Mouse (Mus musculus) midbrain, postnatal 0 days (tissue): ENCODE results near the gene Zfp846. TPM values are rescaled to one million over a fixed set of nuclear protein-coding genes. Genes with fewer than 3 reads are reported as not detected.
"Not testable (repeated sequence)": the region's sequence is repeated elsewhere in the genome, so short reads cannot be mapped to it uniquely, and the experiment has no call there.

Experiments
- ATAC-seq: fragments of 200-750 bp; cut with Nextera tagmentation; 2 replicates; pipeline ENCODE4 v1.8.0; 2017; ENCODE audit warnings: moderate number of reproducible peaks, mild to moderate bottlenecking, moderate TSS enrichment, moderate library complexity; ENCODE audit not compliant: low FRiP score
- DNase-seq: peaks from one replicate; pipeline ENCODE4 v3.0.0-alpha.2; 2015; ENCODE audit warnings: low spot score
- H3K27ac ChIP-seq: fragments of 300-500 bp; sonication (generic); 2 replicates; pipeline ENCODE4 v1.5.1; 2014; ENCODE audit warnings: low read depth, mild to moderate bottlenecking, low read length, mixed read lengths
- H3K27me3 ChIP-seq: fragments of 300-500 bp; sonication (generic); 2 replicates; pipeline ENCODE4 v1.6.1; 2014; ENCODE audit warnings: low read length, control low read depth, mixed read lengths; ENCODE audit not compliant: insufficient read depth
- H3K36me3 ChIP-seq: fragments of 300-500 bp; sonication (generic); 2 replicates; pipeline ENCODE4 v1.6.1; 2014; ENCODE audit warnings: low read length, control low read depth, mixed read lengths; ENCODE audit not compliant: insufficient read depth
- H3K4me1 ChIP-seq: fragments of 300-500 bp; sonication (generic); 2 replicates; pipeline ENCODE4 v1.6.1; 2014; ENCODE audit warnings: mild to moderate bottlenecking, control low read depth, antibody characterized with exemption, low read length, mixed read lengths; ENCODE audit not compliant: insufficient read depth
- H3K4me2 ChIP-seq: fragments of 300-500 bp; sonication (generic); 2 replicates; pipeline ENCODE4 v1.6.1; 2014; ENCODE audit warnings: low read depth, mild to moderate bottlenecking, low read length, mixed read lengths; ENCODE audit not compliant: poor library complexity, severe bottlenecking
- H3K4me3 ChIP-seq: fragments of 300-500 bp; sonication (generic); 2 replicates; pipeline ENCODE4 v1.5.1; 2014; ENCODE audit warnings: low read depth, mild to moderate bottlenecking, low read length, moderate library complexity
- H3K9ac ChIP-seq: fragments of 300-500 bp; sonication (generic); replicated peaks from 2 replicates; pipeline ENCODE4 v1.6.1; 2014; ENCODE audit warnings: mild to moderate bottlenecking, low read length, moderate library complexity, mixed read lengths; ENCODE audit not compliant: poor library complexity, severe bottlenecking
- H3K9me3 ChIP-seq: fragments of 300-500 bp; sonication (generic); 2 replicates; pipeline ENCODE4 v1.6.1; 2016; ENCODE audit warnings: low read length, control low read depth
- CTCF ChIP-seq: IDR thresholded peaks from 2 replicates; pipeline ENCODE4 v1.5.1; 2016; ENCODE audit warnings: antibody characterized with exemption, mild to moderate bottlenecking
- WGBS: fragments of 180-500 bp; shearing (Covaris S2); extraction: QIAGEN DNeasy Blood & Tissue Kit; methylation state at CpG from one replicate; pipeline ENCODE4 v1.1.7; 2014; 5-methylcytosine and 5-hydroxymethylcytosine counted together
- polyA plus RNA-seq: library from polyadenylated mRNA; unstranded; fragments of >200 nt; fragmentation: Nextera tagmentation; extraction: Ambion mirVana; gene quantifications from 2 replicates; pipeline ENCODE4 v1.2.1, GENCODE M21; 2015
- total RNA-seq: library from RNA; depleted of rRNA; stranded (reverse); fragments of >200 nt; gene quantifications from 2 replicates; pipeline ENCODE4 v1.2.3, GENCODE M21; 2014

Zfp846 gene
- total and polyA plus RNA-seq, 2 experiments from 2014 or later = 21.3 to 47.5 TPM

DNA sequence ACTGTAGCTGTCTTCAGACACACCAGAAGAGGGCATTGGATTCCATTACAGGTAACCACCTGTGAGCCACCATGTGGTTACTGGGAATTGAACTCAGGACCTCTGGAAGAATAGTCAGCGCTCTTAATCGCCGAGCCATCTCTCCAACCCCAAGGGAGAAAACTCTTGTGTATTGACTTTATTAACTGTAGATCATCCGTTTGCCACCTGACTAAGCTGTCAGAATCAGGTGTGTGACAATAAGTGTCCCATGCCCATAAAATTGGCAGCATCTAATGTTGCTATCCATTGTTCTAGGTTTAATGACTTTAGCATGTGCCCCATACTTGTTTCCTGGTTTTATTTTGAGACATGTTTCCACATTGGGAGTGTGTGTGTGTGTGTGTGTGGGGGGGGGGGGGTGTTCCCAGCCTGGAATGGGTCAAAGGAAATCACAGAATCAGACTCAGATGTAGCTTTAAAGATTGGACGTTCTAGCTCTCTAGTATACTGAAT is 29.3 kb upstream of the Zfp846 start:
- no peak overlapping the region for H3K4me3 ChIP-seq
- 55% methylated on average over 5 of the region's 5 CpGs for WGBS
- no peak overlapping the region for H3K4me2 ChIP-seq
- TF ChIP-seq CTCF = no peak
- DNase-seq = no peak
- no peak overlapping the region for H3K27ac ChIP-seq
- no peaks in the 10 kb centered on the region for H3K4me1 ChIP-seq
- ATAC-seq = no peak
- H3K36me3 ChIP-seq = no peaks in the 10 kb centered on the region
- no peaks in the 10 kb centered on the region for H3K9me3 ChIP-seq
- H3K27me3 ChIP-seq = no peaks in the 10 kb centered on the region
- no peak overlapping the region for H3K9ac ChIP-seq

DNA sequence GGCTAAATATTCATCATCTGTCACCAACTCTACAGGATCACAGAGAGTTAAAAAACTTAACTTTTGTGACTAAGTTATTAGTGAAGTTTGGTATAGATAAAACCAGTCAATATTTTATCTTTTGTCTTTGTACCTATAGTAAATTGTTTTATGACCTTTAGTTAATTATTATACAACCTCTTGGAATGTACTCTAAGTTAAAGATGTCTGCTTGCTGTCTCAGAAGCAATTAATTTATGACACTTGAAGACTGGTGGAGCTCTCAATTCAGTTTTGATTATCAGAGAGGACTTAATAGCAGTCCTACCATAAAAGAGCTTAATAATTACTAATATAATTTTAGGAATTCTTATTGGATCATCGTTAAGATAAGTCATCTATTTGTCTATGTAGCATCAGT is 28.4 kb upstream of the Zfp846 start:
- DNase-seq (no peak), ATAC-seq (no peak)
- H3K4me1 ChIP-seq = no peaks in the 10 kb centered on the region
- H3K4me2 ChIP-seq = no peak overlapping the region
- no peak for TF ChIP-seq CTCF
- H3K9ac ChIP-seq = no peak overlapping the region
- 76% methylated on average over 1 of the region's 1 CpGs for WGBS
- no peak overlapping the region for H3K27ac ChIP-seq
- H3K9me3 ChIP-seq = no peaks in the 10 kb centered on the region
- H3K36me3 ChIP-seq = no peaks in the 10 kb centered on the region
- no peak overlapping the region for H3K4me3 ChIP-seq
- no peaks in the 10 kb centered on the region for H3K27me3 ChIP-seq

DNA sequence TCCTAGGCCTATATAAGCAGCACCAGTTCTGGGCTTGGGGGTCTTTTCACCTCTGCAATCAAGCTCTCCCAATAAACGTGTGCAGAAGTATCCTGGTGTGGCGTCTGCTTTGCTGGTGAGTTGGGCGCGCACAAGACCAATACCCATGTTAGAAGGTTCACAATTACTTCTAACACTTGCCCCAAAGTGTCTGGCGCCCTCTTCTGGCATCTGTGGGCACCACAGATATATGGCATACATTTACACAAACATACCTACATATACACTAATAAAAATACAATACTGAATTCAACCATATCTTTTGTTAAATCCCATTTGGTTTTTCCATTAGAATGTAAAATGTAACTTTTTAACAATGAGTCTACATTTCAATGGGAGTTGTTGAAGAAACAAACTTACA is 18.9 kb upstream of the Zfp846 start:
- H3K9ac ChIP-seq = no peak overlapping the region
- H3K4me2 ChIP-seq = no peak overlapping the region
- WGBS = 85% methylated on average over 5 of the region's 5 CpGs
- no peaks in the 10 kb centered on the region for H3K9me3 ChIP-seq
- DNase-seq (no peak), ATAC-seq (no peak)
- H3K27ac ChIP-seq = no peak overlapping the region
- TF ChIP-seq CTCF = no peak
- H3K4me1 ChIP-seq = no peaks in the 10 kb centered on the region
- no peak overlapping the region for H3K4me3 ChIP-seq
- H3K36me3 ChIP-seq = no peaks in the 10 kb centered on the region
- no peaks in the 10 kb centered on the region for H3K27me3 ChIP-seq

DNA sequence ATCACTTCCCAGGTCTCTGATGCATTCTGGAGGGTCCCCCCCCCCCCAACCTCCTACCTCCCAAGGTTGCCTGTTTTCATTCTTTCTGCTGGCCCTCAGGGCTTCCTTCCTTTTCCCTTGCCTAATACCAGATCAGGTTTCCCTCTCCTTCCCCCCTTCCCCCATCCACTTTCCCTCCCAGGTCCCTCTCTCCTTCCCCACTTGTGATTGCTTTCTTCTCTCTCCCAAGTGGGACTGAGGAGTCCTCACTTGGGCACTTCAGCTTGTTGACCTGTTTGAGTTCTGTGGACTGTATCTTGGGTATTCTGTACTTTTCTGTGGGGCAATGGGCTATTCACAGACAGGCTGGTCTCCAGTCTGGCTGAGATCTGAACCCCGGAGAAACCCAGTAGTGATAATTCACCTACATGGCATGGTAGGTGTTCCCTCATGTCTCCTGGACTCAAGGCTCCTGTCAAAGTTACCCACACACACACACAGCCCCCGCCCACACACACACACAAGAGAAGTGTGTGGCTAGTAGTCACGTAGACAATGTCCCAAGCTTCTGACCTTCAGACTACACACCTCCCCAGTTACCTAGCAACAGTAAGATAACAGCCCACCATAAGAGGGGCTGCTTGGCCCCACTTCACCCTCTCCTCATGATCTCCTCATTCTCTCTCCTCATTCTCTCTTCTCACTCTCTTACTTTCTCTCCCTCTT is 15.6 kb upstream of the Zfp846 start:
- H3K4me3 ChIP-seq, DNase-seq, H3K27me3 ChIP-seq, H3K9me3 ChIP-seq, H3K27ac ChIP-seq, H3K4me1 ChIP-seq, H3K36me3 ChIP-seq, H3K4me2 ChIP-seq, H3K9ac ChIP-seq, ATAC-seq: not testable (repeated sequence)
- WGBS = 74% methylated on average over 3 of the region's 3 CpGs

DNA sequence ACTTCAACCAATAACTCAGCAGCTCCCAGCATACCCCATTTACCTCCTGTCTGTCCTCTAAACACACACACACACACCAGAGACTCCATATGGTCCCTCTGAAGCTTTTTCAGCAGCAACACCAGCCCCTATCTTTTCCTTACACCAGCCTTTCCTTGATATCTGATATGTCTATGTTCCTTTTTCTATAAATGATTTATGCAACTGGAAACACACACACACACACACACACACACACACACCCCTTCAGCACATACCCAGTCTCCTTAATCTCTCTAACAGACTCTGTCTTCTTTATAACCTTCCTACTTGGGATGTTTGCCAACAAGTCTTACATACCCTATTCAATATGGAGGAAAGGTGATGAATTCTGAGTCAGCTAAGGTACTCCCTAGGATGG is 10.0 kb upstream of the Zfp846 start:
- H3K4me3 ChIP-seq = no peak overlapping the region
- TF ChIP-seq CTCF = no peak
- DNase-seq = no peak
- no peak for ATAC-seq
- H3K4me1 ChIP-seq = no peaks in the 10 kb centered on the region
- H3K36me3 ChIP-seq = no peaks in the 10 kb centered on the region
- H3K9me3 ChIP-seq = no peaks in the 10 kb centered on the region
- H3K9ac ChIP-seq = no peak overlapping the region
- peaks cover 11% of the 10 kb centered on the region; the same call in 1 of the 2 replicates for H3K27me3 ChIP-seq
- H3K4me2 ChIP-seq = no peak overlapping the region
- no peak overlapping the region for H3K27ac ChIP-seq

DNA sequence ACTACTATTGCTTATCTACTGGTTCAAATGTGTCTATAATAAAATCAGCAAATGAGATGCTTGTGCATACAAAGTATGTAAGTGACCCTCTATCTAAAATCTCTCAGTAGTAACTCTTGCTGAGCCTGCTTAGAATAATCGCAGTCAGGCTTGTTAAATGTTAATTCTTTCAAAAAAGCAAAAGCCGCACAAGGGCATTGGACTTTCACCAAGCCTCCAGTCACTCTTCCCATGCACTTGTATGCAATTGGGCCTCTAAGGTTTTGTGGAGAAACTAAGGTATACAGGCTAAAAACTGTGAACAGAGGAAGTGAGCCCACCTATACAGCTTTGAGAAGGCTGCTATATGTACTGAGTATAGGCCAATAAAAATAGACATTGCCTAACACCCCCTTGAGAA is 4.5 kb upstream of the Zfp846 start:
- H3K9ac ChIP-seq = no peak overlapping the region
- WGBS = 82% methylated on average over 2 of the region's 2 CpGs
- no peak overlapping the region for H3K4me3 ChIP-seq
- no peak overlapping the region for H3K4me2 ChIP-seq
- DNase-seq (no peak), ATAC-seq (no peak)
- H3K27me3 ChIP-seq = peaks cover 17% of the 10 kb centered on the region; the same call in 1 of the 2 replicates
- no peaks in the 10 kb centered on the region for H3K36me3 ChIP-seq
- H3K9me3 ChIP-seq = no peaks in the 10 kb centered on the region
- no peak for TF ChIP-seq CTCF
- H3K27ac ChIP-seq = no peak overlapping the region
- H3K4me1 ChIP-seq = no peaks in the 10 kb centered on the region
